16 mouse cellular contexts compared by ENCODE assay signal in the genomic region with DNA sequence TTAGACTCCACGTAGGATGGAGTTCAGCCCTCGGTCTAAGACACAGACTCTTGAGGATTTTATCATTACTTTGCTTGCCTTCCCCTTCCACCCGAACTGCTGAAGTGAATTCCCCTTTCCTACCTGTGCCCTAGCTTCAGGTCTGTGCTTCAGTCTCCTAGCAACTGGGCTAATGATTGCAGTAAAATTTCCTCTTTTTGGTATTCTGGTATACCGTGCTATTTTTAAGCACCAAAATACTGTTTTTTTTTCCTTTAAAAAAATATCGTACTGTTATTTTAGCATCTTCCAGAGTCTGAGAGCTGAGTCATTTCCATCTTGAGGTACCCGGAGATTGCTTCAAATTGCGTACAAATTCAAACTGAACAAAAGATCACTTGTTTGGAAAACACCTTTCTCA.
"Had no signal": no experiment of that assay in that cellular context is flagged by ENCODE, and none has a peak within 500 bp of the region (broad histone marks: within the 10 kb centered on the region; RNA-seq: fewer than 3 reads in every experiment).

No protein-coding gene starts in this region.

- H3K4me1 ChIP-seq: liver, embryonic 15.5 days; neural tube, embryonic 13.5 days had no signal

- H3K27me3 ChIP-seq: liver, embryonic 15.5 days; neural tube, embryonic 13.5 days had no signal

- H3K4me2 ChIP-seq: liver, embryonic 11.5 days; liver, embryonic 15.5 days; lung, embryonic 14.5 days; neural tube, embryonic 13.5 days had no signal

- H3K4me3 ChIP-seq: limb, embryonic 10.5 days; liver, embryonic 15.5 days; midbrain, embryonic 10.5 days; neural tube, embryonic 13.5 days had no signal

- H3K9ac ChIP-seq: liver, embryonic 15.5 days; lung, embryonic 14.5 days; neural tube, embryonic 13.5 days had no signal

- H3K27ac ChIP-seq: limb, embryonic 10.5 days; liver, embryonic 15.5 days; midbrain, embryonic 10.5 days; neural tube, embryonic 13.5 days had no signal

- H3K36me3 ChIP-seq: limb, embryonic 10.5 days; liver, embryonic 15.5 days; midbrain, embryonic 10.5 days; neural tube, embryonic 13.5 days had no signal

- DNase-seq: kidney, adult 18-20 months; kidney, postnatal 10 days; kidney, postnatal 4 days; lung, embryonic 14.5 days; lung, postnatal 10 days; lung, postnatal 4 days; retina, postnatal 1 day; right cerebral cortex, postnatal 4 days; spleen, adult 18-20 months; thymus, adult 18-20 months; thymus, postnatal 14 days had no signal

- H3K9me3 ChIP-seq: limb, embryonic 10.5 days; liver, embryonic 15.5 days; midbrain, embryonic 10.5 days; neural tube, embryonic 13.5 days had no signal
